Mouse (Mus musculus) liver, embryonic 14.5 days (tissue): Measurements from ENCODE around the gene Smurf2. TPM values are rescaled to one million over a fixed set of nuclear protein-coding genes. Genes with fewer than 3 reads are reported as not detected.

ENCODE experiments used
- ATAC-seq: fragments of 200-750 bp; cut with Nextera tagmentation; 2 replicates; pipeline ENCODE4 v1.8.0; 2017; ENCODE audit warnings: moderate number of reproducible peaks, mild to moderate bottlenecking, moderate library complexity; ENCODE audit not compliant: insufficient read depth
- DNase-seq, 3 experiments: peaks; one replicate each; pipeline ENCODE4 v3.0.0-alpha.2; 2012 to 2013; ENCODE audit warnings: low read depth in 3 of 3, low spot score in 3 of 3
- H3K27ac ChIP-seq: fragments of 300-500 bp; sonication (generic); 2 replicates; pipeline ENCODE4 v1.5.1; 2014; ENCODE audit warnings: moderate library complexity, mild to moderate bottlenecking, control low read depth, inconsistent platforms
- H3K27me3 ChIP-seq: fragments of 300-500 bp; sonication (generic); 2 replicates; pipeline ENCODE4 v1.6.1; 2014; ENCODE audit warnings: mild to moderate bottlenecking, low read length, moderate library complexity; ENCODE audit not compliant: control insufficient read depth, insufficient read depth
- H3K36me3 ChIP-seq: fragments of 300-500 bp; sonication (generic); replicated peaks from 2 replicates; pipeline ENCODE4 v1.6.1; 2014; ENCODE audit warnings: low read depth; ENCODE audit not compliant: control insufficient read depth, insufficient read depth
- H3K4me1 ChIP-seq, 2 experiments: fragments of 200-500 bp in 1 of 2; fragments of 300-500 bp in 1 of 2; sonication (generic) in 1 of 2; replicated peaks; 2 replicates each; pipeline ENCODE4 v1.6.1; 2012 to 2014; ENCODE audit warnings: antibody characterized with exemption in 1 of 2, inconsistent platforms in 1 of 2, low read length in 1 of 2; ENCODE audit not compliant: control insufficient read depth in 2 of 2, insufficient read depth in 2 of 2
- H3K4me2 ChIP-seq: fragments of 300-500 bp; sonication (generic); 2 replicates; pipeline ENCODE4 v1.6.1; 2014; ENCODE audit warnings: low read depth, mild to moderate bottlenecking, control low read depth, moderate library complexity
- H3K4me3 ChIP-seq, 2 experiments: fragments of 200-500 bp in 1 of 2; fragments of 300-500 bp in 1 of 2; sonication (generic) in 1 of 2; 2 replicates each; pipeline ENCODE4 v1.5.1; 2012 to 2014; ENCODE audit warnings: low read depth in 2 of 2, low read length in 2 of 2, mild to moderate bottlenecking in 2 of 2, control low read depth in 1 of 2, inconsistent platforms in 1 of 2, moderate library complexity in 1 of 2; ENCODE audit not compliant: insufficient read depth in 1 of 2
- H3K9ac ChIP-seq: fragments of 300-500 bp; sonication (generic); replicated peaks from 2 replicates; pipeline ENCODE4 v1.6.1; 2014; ENCODE audit warnings: mild to moderate bottlenecking, control low read depth, moderate library complexity
- H3K9me3 ChIP-seq: fragments of 300-500 bp; sonication (generic); 2 replicates; pipeline ENCODE4 v1.6.1; 2016; ENCODE audit warnings: low read length, mixed read lengths; ENCODE audit not compliant: control insufficient read depth
- CTCF ChIP-seq: IDR thresholded peaks from 2 replicates; pipeline ENCODE4 v1.5.1; 2016; ENCODE audit warnings: antibody characterized with exemption, low read depth, control low read depth
- EP300 ChIP-seq: IDR thresholded peaks from 2 replicates; pipeline ENCODE4 v1.6.1; 2016; ENCODE audit warnings: antibody characterized with exemption, low read depth
- WGBS: fragments of 180-500 bp; shearing (Covaris S2); extraction: QIAGEN DNeasy Blood & Tissue Kit; methylation state at CpG from one replicate; pipeline ENCODE4 v1.1.7; 2014; ENCODE audit not compliant: insufficient replicate concordance; 5-methylcytosine and 5-hydroxymethylcytosine counted together
- polyA plus RNA-seq, 2 experiments: library from polyadenylated mRNA; depleted of rRNA in 1 of 2; stranded (reverse) in 1 of 2; unstranded in 1 of 2; fragments of >200 nt; fragmentation: Nextera tagmentation in 1 of 2; extraction: Ambion mirVana in 1 of 2; gene quantifications; 2 replicates each; pipeline versions ENCODE4 v1.2.1 to v1.2.3; 2012 to 2014

Gene Smurf2
- polyA plus RNA-seq, 2 experiments, result 3.2 to 3.8 TPM

- Histone ChIP-seq H3K9me3 (no peaks in the 10 kb centered on the region), H3K9ac (no peak overlapping the region), H3K36me3 (no peaks in the 10 kb centered on the region), H3K27ac (no peak overlapping the region), H3K4me3 (no peak overlapping the region), H3K4me1 (peaks cover 0 to 3% of the 10 kb centered on the region in 2 experiments; a peak in 2 of 4 replicates), H3K27me3 (no peaks in the 10 kb centered on the region), H3K4me2 (no peak overlapping the region)
- 40% methylated on average over 6 of the region's 6 CpGs for WGBS
- no peak for TF ChIP-seq CTCF
- TF ChIP-seq EP300, result no peak
- ATAC-seq (no peak), DNase-seq (no peak)
These were observed 47.9 kb downstream of the Smurf2 start for GRCm38 (mm10) chr11:106872650-106873049.

GRCm38 (mm10) chr11:106851438-106851837 lies 69.1 kb downstream of the Smurf2 start:
- H3K4me2 ChIP-seq, result no peak overlapping the region
- no peak for ATAC-seq
- 49% methylated on average over 2 of the region's 2 CpGs for WGBS
- no peak for TF ChIP-seq EP300
- TF ChIP-seq CTCF, result peak; percentile 28; the same call in 1 of the 2 replicates
- DNase-seq, result peak in 2 of 3 experiments; percentile 7 to 17
- no peak overlapping the region for H3K9ac ChIP-seq
- no peak overlapping the region for H3K4me3 ChIP-seq
- no peak overlapping the region for H3K27ac ChIP-seq
- no peaks in the 10 kb centered on the region for H3K27me3 ChIP-seq
- no peaks in the 10 kb centered on the region for H3K4me1 ChIP-seq
- H3K9me3 ChIP-seq, result no peaks in the 10 kb centered on the region
- 0 out of 2 replicates have a peak, but pooled peaks cover 3% of the 10 kb centered on the region for H3K36me3 ChIP-seq

- WGBS, result 69% methylated on average over 3 of the region's 3 CpGs
- no peaks in the 10 kb centered on the region for H3K4me1 ChIP-seq
- no peak overlapping the region for H3K27ac ChIP-seq
- H3K9me3 ChIP-seq, result no peaks in the 10 kb centered on the region
- ATAC-seq (no peak), DNase-seq (no peak)
- H3K36me3 ChIP-seq, result no peaks in the 10 kb centered on the region; the same call in 1 of the 2 replicates
- no peak overlapping the region for H3K9ac ChIP-seq
- TF ChIP-seq CTCF, result no peak
- no peak for TF ChIP-seq EP300
- H3K4me2 ChIP-seq, result no peak overlapping the region
- H3K4me3 ChIP-seq, result no peak overlapping the region
- no peaks in the 10 kb centered on the region for H3K27me3 ChIP-seq
These were observed 78.5 kb downstream of the Smurf2 start for GRCm38 (mm10) chr11:106842002-106842401.

- 80% methylated on average over 7 of the region's 7 CpGs for WGBS
- H3K27ac ChIP-seq, result no peak overlapping the region
- H3K36me3 ChIP-seq, result peaks cover 3% of the 10 kb centered on the region
- ATAC-seq (no peak), DNase-seq (no peak)
- no peak overlapping the region for H3K9ac ChIP-seq
- H3K4me3 ChIP-seq, result no peak overlapping the region
- no peaks in the 10 kb centered on the region for H3K9me3 ChIP-seq
- no peak overlapping the region for H3K4me2 ChIP-seq
- H3K27me3 ChIP-seq, result no peaks in the 10 kb centered on the region
- H3K4me1 ChIP-seq, result no peaks in the 10 kb centered on the region
- no peak for TF ChIP-seq EP300
- no peak for TF ChIP-seq CTCF
These were observed 92.4 kb downstream of the Smurf2 start for GRCm38 (mm10) chr11:106828079-106828478.

GRCm38 (mm10) chr11:106824403-106824802 lies 96.1 kb downstream of the Smurf2 start:
- Histone ChIP-seq H3K4me1 (no peaks in the 10 kb centered on the region), H3K4me2 (no peak overlapping the region), H3K9ac (no peak overlapping the region), H3K9me3 (no peaks in the 10 kb centered on the region), H3K36me3 (peaks cover 4% of the 10 kb centered on the region), H3K27me3 (no peaks in the 10 kb centered on the region), H3K27ac (no peak overlapping the region), H3K4me3 (no peak overlapping the region)
- ATAC-seq, result no peak
- DNase-seq, result no peak
- TF ChIP-seq EP300 (no peak), CTCF (no peak)
- WGBS, result 81% methylated on average over 10 of the region's 10 CpGs
